In genomic region chr6:28497837-28498236, GRCm38 (mm10) we compare ENCODE assay signal across 14 mouse cellular contexts. TPM values are rescaled to one million over a fixed set of nuclear protein-coding genes. Genes with fewer than 3 reads are reported as not detected.
A peak's percentile ranks its signal among the peaks of the same experiment; 100 is the strongest.
DNase-seq lines count a peak whose midpoint lies in the region; ATAC-seq and TF ChIP-seq lines count a peak whose summit lies in the region.
"Had no signal": no experiment of that assay in that cellular context is flagged by ENCODE, and none has a peak within 500 bp of the region (broad histone marks: within the 10 kb centered on the region; RNA-seq: fewer than 3 reads in every experiment).

No protein-coding gene starts in this region.

- no peak overlapping the region for H3ac ChIP-seq in myocyte (ENCODE audit: control insufficient read depth, insufficient read length)

- H3K4me2 ChIP-seq in myocyte (ENCODE audit: low read depth): peak overlapping the region; percentile 59
- H3K4me2 ChIP-seq: neural tube, embryonic 13.5 days had no signal

- TF ChIP-seq POLR2A in myocyte (IDR thresholded peaks at IDR 0.05; ENCODE audit: insufficient read length, low read depth): no peak

- ATAC-seq in megakaryocyte, adult 5-6 weeks (ENCODE audit: poor library complexity, severe bottlenecking): no peak
- ATAC-seq in inflammation-experienced regulatory T-cells, adult 6 months: no peak
- no peak for ATAC-seq in monocyte, adult 5-6 weeks (replicated peaks; ENCODE audit: insufficient number of reproducible peaks, low FRiP score, low TSS enrichment, poor library complexity, severe bottlenecking)

- peaks cover 79% of the 10 kb centered on the region for H3K79me2 ChIP-seq in myocyte (ENCODE audit: control insufficient read depth, insufficient read depth)

- peak overlapping the region; percentile 74 for H3K4me3 ChIP-seq in megakaryocyte, embryonic 14.5 days (replicated peaks)
- no peak overlapping the region for H3K4me3 ChIP-seq in myocyte
- H3K4me3 ChIP-seq: limb, embryonic 10.5 days; neural tube, embryonic 13.5 days had no signal

- DNase-seq in heart, adult 9 months (ENCODE audit: low spot score in 2 of 2): peak; percentile 45 to 77
- peak; percentile 23 for DNase-seq in kidney, postnatal 10 days
- no peak for DNase-seq in spleen, postnatal 36 days (ENCODE audit: low spot score in 2 of 2)
- DNase-seq: thymus, adult 18-20 months had no signal

- peaks cover 52% of the 10 kb centered on the region for H3K4me1 ChIP-seq in megakaryocyte, embryonic 14.5 days
- H3K4me1 ChIP-seq: limb, embryonic 10.5 days; neural tube, embryonic 13.5 days had no signal

- H3K36me3 ChIP-seq in megakaryocyte, embryonic 14.5 days (replicated peaks; ENCODE audit: low read length): peaks cover 25% of the 10 kb centered on the region
- H3K36me3 ChIP-seq in myocyte (ENCODE audit: control insufficient read depth, insufficient read depth): peaks cover 15% of the 10 kb centered on the region

- H3K9me3 ChIP-seq in megakaryocyte, embryonic 14.5 days: no peaks in the 10 kb centered on the region
- H3K9me3 ChIP-seq: limb, embryonic 10.5 days; neural tube, embryonic 13.5 days had no signal

- no peaks in the 10 kb centered on the region for H3K27me3 ChIP-seq in megakaryocyte, embryonic 14.5 days (replicated peaks)
- no peaks in the 10 kb centered on the region for H3K27me3 ChIP-seq in myocyte (ENCODE audit: control insufficient read depth, insufficient read depth, insufficient read length)
- H3K27me3 ChIP-seq: neural tube, embryonic 13.5 days had no signal

TF ChIP-seq in myocyte, 11 proteins besides CTCF, POLR2A, EP300 and RAD21:
- TF ChIP-seq MAX (IDR thresholded peaks at IDR 0.05; ENCODE audit: low read depth) (no peak), REST (IDR thresholded peaks at IDR 0.05; ENCODE audit: insufficient read depth, insufficient read length) (no peak), SRF (IDR thresholded peaks at IDR 0.05; ENCODE audit: control insufficient read depth, insufficient read length, low read depth) (no peak), USF1 (IDR thresholded peaks at IDR 0.05; ENCODE audit: low read depth) (no peak), MYOD1 (IDR thresholded peaks at IDR 0.05; ENCODE audit: control insufficient read depth in 1 of 3, insufficient read length in 2 of 3, low read depth in 2 of 3) (peak; percentile 11 to 79 (median 60)), TCF12 (IDR thresholded peaks at IDR 0.05; ENCODE audit: insufficient read depth, poor library complexity, severe bottlenecking) (peak; percentile 65), MYOG (IDR thresholded peaks at IDR 0.05; ENCODE audit: control insufficient read depth in 1 of 3, insufficient read depth in 1 of 3, insufficient read length in 2 of 3, low read depth in 2 of 3) (peak in 2 of 3 experiments; percentile 43 to 69), CEBPB (IDR thresholded peaks at IDR 0.05; ENCODE audit: insufficient read depth, poor library complexity, severe bottlenecking) (no peak), E2F4 (IDR thresholded peaks at IDR 0.05; ENCODE audit: insufficient read depth) (no peak), TCF3 (IDR thresholded peaks at IDR 0.05; ENCODE audit: insufficient read length, low read depth) (no peak), POLR2AphosphoS2 (IDR thresholded peaks at IDR 0.05; ENCODE audit: insufficient read length, low read depth) (no peak)

RNA-seq across cellular contexts. Expression of gene Snd1, which starts 22.9 kb away (rescaled TPM):
- polyA plus RNA-seq in megakaryocyte, embryonic 14.5 days (2012; ENCODE audit: insufficient read depth, low replicate concordance): 57.6 and 60.4 TPM in 2 replicates
- 40.2 and 46.7 TPM in 2 replicates for total RNA-seq in megakaryocyte, adult 5-6 weeks (2015)
- total RNA-seq in megakaryocyte, adult 5-6 weeks (2017): 76.9 and 86.3 TPM in 2 replicates
- 190 TPM for polyA plus RNA-seq in myocyte (2012; fragmentation: generic; extraction: Trizol)
- polyA plus RNA-seq in inflammation-experienced regulatory T-cells, adult 6 months (2017; shearing (Covaris generic)): 10 to 100 TPM; 44.7 to 54.7 (median 51.4) TPM
- total RNA-seq in monocyte, adult 5-6 weeks (2017): 110 to 122 TPM (median 119 TPM) in 3 replicates

RNA-seq across cellular contexts. Expression of gene Pax4, which starts 48.7 kb away (rescaled TPM):
- not detected in 2 replicates for polyA plus RNA-seq in megakaryocyte, embryonic 14.5 days (2012; ENCODE audit: insufficient read depth, low replicate concordance)
- total RNA-seq in megakaryocyte, adult 5-6 weeks (2015): not detected in 2 replicates
- total RNA-seq in megakaryocyte, adult 5-6 weeks (2017): not detected in 2 replicates
- polyA plus RNA-seq in myocyte (2012; fragmentation: generic; extraction: Trizol): not detected
- polyA plus RNA-seq in inflammation-experienced regulatory T-cells, adult 6 months (2017; shearing (Covaris generic)): not detected
- not detected in 3 replicates for total RNA-seq in monocyte, adult 5-6 weeks (2017)
- total RNA-seq: ES-E14 had no signal
- polyA plus RNA-seq: forebrain, embryonic 11.5 days; gonadal fat pad, adult 2 months; limb, embryonic 10.5 days; neural tube, embryonic 13.5 days had no signal

Comparison
In these comparisons a context has a peak if more than half of its experiments do, and no peak if none do; other contexts are left out.
1. DNase-seq: peak in heart, adult 9 months (2 of 2) and kidney, postnatal 10 days (single experiment); none in spleen, postnatal 36 days (0 of 2).